Mouse (Mus musculus) thymus, adult 2 months (tissue): ENCODE data around the gene Zfp867. TPM values are rescaled to one million over a fixed set of nuclear protein-coding genes. Genes with fewer than 3 reads are reported as not detected.

Source experiments
- DNase-seq: peaks from one replicate; pipeline ENCODE4 v3.0.0; 2021
- H3K27ac ChIP-seq: fragments of 200-500 bp; 2 replicates; pipeline ENCODE4 v1.5.1; 2012; ENCODE audit warnings: low read length, control low read depth; ENCODE audit not compliant: control insufficient read depth, insufficient read depth
- H3K27me3 ChIP-seq: fragments of 200-500 bp; 2 replicates; pipeline ENCODE4 v1.6.1; 2012; ENCODE audit warnings: mild to moderate bottlenecking, low read length, moderate library complexity, mixed read lengths; ENCODE audit not compliant: control insufficient read depth, insufficient read depth
- H3K36me3 ChIP-seq: fragments of 200-500 bp; 2 replicates; pipeline ENCODE4 v1.6.1; 2012; ENCODE audit warnings: mild to moderate bottlenecking, low read length, moderate library complexity; ENCODE audit not compliant: control insufficient read depth, insufficient read depth
- H3K4me1 ChIP-seq: fragments of 200-500 bp; replicated peaks from 2 replicates; pipeline ENCODE4 v1.6.1; 2012; ENCODE audit warnings: low read length; ENCODE audit not compliant: control insufficient read depth, insufficient read depth
- H3K4me3 ChIP-seq: fragments of 200-500 bp; 2 replicates; pipeline ENCODE4 v1.5.1; 2012; ENCODE audit warnings: mild to moderate bottlenecking, low read length, control low read depth, moderate library complexity; ENCODE audit not compliant: control insufficient read depth, insufficient read depth
- CTCF ChIP-seq: fragments of 200-500 bp; IDR thresholded peaks from 2 replicates; pipeline ENCODE4 v1.5.1; 2012; ENCODE audit warnings: mild to moderate bottlenecking, control low read depth, low read length, moderate library complexity, borderline replicate concordance; ENCODE audit not compliant: control insufficient read depth, poor library complexity, insufficient read depth; ENCODE audit errors: extremely low read depth
- POLR2A ChIP-seq: fragments of 200-500 bp; IDR thresholded peaks from 2 replicates; pipeline ENCODE4 v1.6.1; 2012; ENCODE audit warnings: mild to moderate bottlenecking, low read length, control low read depth, moderate library complexity; ENCODE audit not compliant: control insufficient read depth, poor library complexity, insufficient read depth; ENCODE audit errors: extremely low read depth
- WGBS: fragments of 180-500 bp; shearing (Covaris S2); methylation state at CpG from one replicate; pipeline ENCODE4 v1.1.7; 2018; 5-methylcytosine and 5-hydroxymethylcytosine counted together
- polyA plus RNA-seq: library from polyadenylated mRNA; depleted of rRNA; stranded (reverse); fragments of >200 nt; gene quantifications from 2 replicates; pipeline ENCODE4 v1.2.3, GENCODE M21; 2012; rRNA removed

The Zfp867 gene
- polyA plus RNA-seq = 0.34 and 0.50 TPM in 2 replicates

DNA sequence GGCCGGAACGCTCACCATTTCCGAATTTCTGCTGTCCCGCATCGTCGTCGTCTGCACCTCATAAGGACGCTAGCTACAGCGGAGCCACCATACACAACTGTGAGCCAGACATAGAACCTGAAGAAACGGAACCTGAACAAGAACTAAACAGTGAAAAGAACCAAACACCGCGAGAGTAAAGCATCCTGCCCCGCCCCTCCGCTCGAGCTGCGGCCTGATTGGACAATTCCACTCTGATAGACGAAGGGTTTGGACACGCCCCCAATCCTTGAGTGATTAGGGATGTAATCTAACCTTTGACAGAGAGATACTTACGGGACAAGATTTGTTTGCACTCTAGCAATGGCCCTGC is at the start of gene Zfp867:
Gene Zfp867, minus strand, starts transcription at position 149 of the 352 bp plus-strand sequence.
- H3K4me1 ChIP-seq = peaks cover 9% of the 10 kb centered on the region
- H3K36me3 ChIP-seq = no peaks in the 10 kb centered on the region
- H3K27me3 ChIP-seq = no peaks in the 10 kb centered on the region
- TF ChIP-seq POLR2A (no peak), CTCF (no peak)
- peak within 1 kb of the TSS; percentile 82 for H3K4me3 ChIP-seq
- no peak within 1 kb of the TSS; the same call in 1 of the 2 replicates for H3K27ac ChIP-seq
- DNase-seq = peak; percentile 86
- WGBS = 1% methylated on average over 19 of the region's 19 CpGs

DNA sequence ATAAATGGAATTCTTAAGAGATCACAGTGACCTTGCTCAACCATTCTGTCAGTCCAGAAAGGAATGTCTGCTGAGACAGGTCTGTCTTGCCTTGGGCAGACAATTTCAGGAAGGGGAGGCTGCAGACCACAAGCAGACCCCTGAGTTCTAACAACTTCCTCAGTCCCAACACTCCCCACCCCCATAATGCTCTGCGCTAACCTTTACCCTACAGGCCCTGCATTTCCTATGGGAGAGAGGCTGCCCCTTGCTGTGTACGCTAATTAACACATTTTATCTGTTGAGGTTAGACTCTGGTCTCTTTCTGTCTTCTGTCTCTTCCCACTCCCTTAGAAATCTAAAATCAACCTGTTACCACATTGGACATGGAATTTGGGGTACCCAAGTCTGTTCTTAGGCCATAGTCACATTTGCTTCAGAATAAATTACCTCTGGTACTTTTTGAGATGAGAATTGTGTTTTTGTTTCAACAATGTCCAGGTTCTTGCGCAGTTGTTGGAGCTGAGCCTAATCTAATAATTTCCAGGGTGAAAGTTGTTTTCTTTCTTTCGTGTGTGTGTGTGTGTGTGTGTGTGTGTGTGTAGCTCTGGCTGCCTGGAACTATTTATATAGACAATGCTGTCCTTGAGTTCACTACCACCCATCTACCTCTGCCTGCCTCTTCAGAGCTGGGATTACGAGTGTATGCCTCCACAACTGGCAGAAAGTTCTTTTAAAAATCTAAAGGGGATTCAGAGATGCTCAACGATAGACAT is 47.6 kb upstream of the Zfp867 start:
- TF ChIP-seq CTCF (no peak), POLR2A (no peak)
- H3K4me3 ChIP-seq = no peak overlapping the region
- WGBS = 92% methylated on average over 6 of the region's 6 CpGs
- H3K36me3 ChIP-seq = no peaks in the 10 kb centered on the region
- H3K27ac ChIP-seq = no peak overlapping the region
- DNase-seq = no peak
- no peaks in the 10 kb centered on the region for H3K27me3 ChIP-seq
- no peaks in the 10 kb centered on the region; the same call in 1 of the 2 replicates for H3K4me1 ChIP-seq

GRCm38 (mm10) chr11:59518226-59518625 is 46.0 kb upstream of the Zfp867 start:
- Histone ChIP-seq H3K4me3 (no peak overlapping the region), H3K27me3 (no peaks in the 10 kb centered on the region), H3K36me3 (no peaks in the 10 kb centered on the region), H3K4me1 (no peaks in the 10 kb centered on the region; the same call in 1 of the 2 replicates), H3K27ac (no peak overlapping the region)
- 48% methylated on average over 10 of the region's 10 CpGs for whole genome bisulfite sequencing
- DNase-seq = peak; percentile 28
- no peak for TF ChIP-seq CTCF
- TF ChIP-seq POLR2A = no peak

- no peaks in the 10 kb centered on the region for H3K27me3 ChIP-seq
- TF ChIP-seq CTCF (no peak), POLR2A (no peak)
- no peak for DNase-seq
- no peak overlapping the region for H3K27ac ChIP-seq
- 94% methylated on average over 1 of the region's 1 CpGs for WGBS
- no peaks in the 10 kb centered on the region; the same call in 1 of the 2 replicates for H3K4me1 ChIP-seq
- H3K36me3 ChIP-seq = no peaks in the 10 kb centered on the region
- no peak overlapping the region for H3K4me3 ChIP-seq
These were observed 45.2 kb upstream of the Zfp867 start for GRCm38 (mm10) chr11:59517441-59517840.

GRCm38 (mm10) chr11:59514789-59515188 is 42.5 kb upstream of the Zfp867 start:
- Histone ChIP-seq H3K27me3 (no peaks in the 10 kb centered on the region), H3K4me3 (no peak overlapping the region), H3K4me1 (no peaks in the 10 kb centered on the region; the same call in 1 of the 2 replicates), H3K36me3 (no peaks in the 10 kb centered on the region), H3K27ac (no peak overlapping the region)
- DNase-seq = no peak
- no peak for TF ChIP-seq POLR2A
- TF ChIP-seq CTCF = no peak
- 79% methylated on average over 3 of the region's 3 CpGs for WGBS

GRCm38 (mm10) chr11:59514381-59514780 is 42.1 kb upstream of the Zfp867 start:
- no peak overlapping the region for H3K4me3 ChIP-seq

GRCm38 (mm10) chr11:59513556-59513955 is 41.3 kb upstream of the Zfp867 start:
- Histone ChIP-seq H3K4me3 (no peak overlapping the region), H3K27ac (no peak overlapping the region), H3K27me3 (no peaks in the 10 kb centered on the region), H3K36me3 (no peaks in the 10 kb centered on the region), H3K4me1 (no peaks in the 10 kb centered on the region; the same call in 1 of the 2 replicates)
- TF ChIP-seq POLR2A (no peak), CTCF (no peak)
- WGBS = 85% methylated on average over 3 of the region's 3 CpGs
- DNase-seq = no peak

More at GRCm38 (mm10) chr11:59514381-59514780, 42.1 kb upstream of the Zfp867 start:
- Histone ChIP-seq H3K27ac (no peak overlapping the region), H3K27me3 (no peaks in the 10 kb centered on the region), H3K4me1 (no peaks in the 10 kb centered on the region; the same call in 1 of the 2 replicates), H3K36me3 (no peaks in the 10 kb centered on the region)
- 91% methylated on average over 6 of the region's 6 CpGs for WGBS
- DNase-seq = no peak
- TF ChIP-seq CTCF = no peak
- TF ChIP-seq POLR2A = no peak
